Mouse (Mus musculus) B cell, adult (primary cell): ENCODE data around the gene Vipr1. TPM values are rescaled to one million over a fixed set of nuclear protein-coding genes. Genes with fewer than 3 reads are reported as not detected.

Source experiments
- total RNA-seq: library from RNA; stranded (reverse); gene quantifications from 4 replicates; pipeline ENCODE4 v1.2.4, GENCODE M21; 2023; ENCODE audit not compliant: inconsistent age

Gene Vipr1
- 0.19 to 0.99 TPM (median 0.47 TPM) in 4 replicates for total RNA-seq

DNA sequence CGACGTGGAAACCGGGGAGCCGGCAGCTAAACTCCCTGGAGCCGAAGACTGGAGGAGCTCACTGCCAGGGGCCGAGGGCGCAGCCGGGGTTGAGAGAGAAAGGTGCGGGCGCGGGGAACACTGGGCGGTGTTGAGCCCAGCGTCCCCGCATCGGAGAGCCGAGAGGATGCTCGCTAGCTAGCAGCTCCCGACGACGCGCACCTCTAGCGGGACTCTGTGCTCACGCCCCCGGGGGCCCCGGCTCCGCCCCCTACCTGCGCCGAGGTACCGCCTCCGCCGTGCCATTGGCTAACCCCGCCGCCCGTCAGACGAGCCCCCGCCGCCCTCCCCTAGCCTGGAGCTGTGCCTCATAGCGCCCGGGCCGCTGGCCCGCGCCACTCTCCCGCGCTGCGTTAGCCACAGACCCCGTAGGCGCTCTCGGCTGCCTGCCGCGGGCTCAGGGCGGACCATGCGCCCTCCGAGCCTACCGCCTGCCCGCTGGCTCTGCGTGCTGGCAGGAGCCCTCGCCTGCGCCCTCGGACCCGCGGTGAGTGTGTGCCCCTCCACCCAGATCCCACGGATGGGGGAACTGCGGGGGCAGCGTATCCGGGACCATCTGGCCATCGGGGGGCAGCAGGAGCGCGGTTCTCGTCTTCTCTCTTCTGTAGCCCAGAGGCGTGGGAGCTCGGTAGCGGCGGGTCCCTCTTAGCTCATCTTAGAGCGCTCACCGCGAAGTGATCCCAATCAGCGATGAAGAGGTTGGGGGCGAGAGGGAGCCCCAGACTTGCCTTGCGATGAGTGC is at the start of gene Vipr1:
Gene Vipr1, plus strand, starts transcription at position 316 of the 781 bp plus-strand sequence.

DNA sequence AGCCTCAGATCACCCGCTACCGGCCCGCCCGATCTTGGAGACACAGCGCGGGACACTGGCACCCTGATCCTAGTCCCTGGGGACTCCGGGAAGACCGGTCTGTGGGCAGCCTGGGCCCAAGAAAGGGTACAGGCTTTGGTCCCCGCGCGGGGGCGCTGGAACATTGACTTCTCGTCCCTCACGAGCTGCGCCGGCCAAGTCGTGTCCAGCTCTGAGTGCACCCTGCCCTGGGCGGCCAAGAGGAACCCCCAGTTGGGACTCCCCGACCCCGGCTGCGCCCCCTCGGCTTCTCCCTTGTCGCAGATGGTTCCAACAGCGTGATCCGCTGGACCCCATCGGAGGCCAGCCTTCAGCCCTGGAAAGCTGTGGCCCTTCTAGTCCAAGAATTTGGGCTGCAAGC is 515 bp upstream of the Vipr1 start, which contains the start of gene Lyzl4:
Gene Lyzl4, minus strand, starts transcription at position 96 of the 400 bp plus-strand sequence.

DNA sequence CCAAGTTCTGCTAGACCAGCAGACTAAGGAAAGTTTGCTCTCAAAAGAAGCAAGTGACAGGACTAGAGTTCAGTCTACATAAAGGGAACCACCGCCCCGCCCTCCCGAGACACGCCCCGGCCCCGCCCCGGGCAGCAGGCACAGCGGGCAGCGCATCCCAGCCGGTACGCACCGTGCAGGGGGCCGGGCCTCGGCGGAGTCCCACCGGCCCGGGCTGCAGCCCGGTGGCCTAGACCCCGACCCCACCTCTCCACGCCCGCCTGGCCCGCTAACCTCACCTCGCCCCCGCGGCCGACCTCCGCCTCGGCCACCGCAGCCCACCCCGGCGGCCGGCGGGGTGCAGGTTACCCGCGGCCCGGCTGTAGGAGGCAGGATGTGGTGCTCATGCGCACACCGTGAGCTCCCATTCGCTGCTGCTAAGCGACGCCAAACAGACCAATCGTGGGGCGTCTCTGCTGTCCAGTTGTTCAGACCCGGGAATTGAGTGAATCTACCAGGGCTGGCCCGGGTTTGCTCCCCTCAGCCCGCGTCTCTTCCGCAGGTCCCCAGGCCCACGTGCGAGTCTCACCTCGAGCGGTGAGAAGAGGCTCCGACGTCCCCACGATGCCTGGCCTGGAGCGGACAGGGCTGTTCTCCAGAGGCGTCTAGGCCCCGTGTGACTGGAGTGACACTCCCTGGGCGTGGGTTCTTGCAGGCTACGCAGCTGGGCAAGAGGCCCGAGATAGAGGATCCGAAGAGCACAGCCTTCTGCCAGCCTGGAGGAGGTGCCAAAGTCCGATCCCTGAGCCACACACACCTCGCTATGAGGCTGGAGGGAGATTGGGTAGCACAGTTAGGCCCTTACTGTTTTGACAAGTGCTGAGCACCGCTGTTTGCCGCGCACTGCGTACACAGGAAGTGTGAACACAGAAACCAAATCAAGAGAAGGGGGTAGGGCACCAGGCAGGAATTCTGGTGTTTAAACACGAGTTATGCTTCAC is 62.4 kb downstream of the Vipr1 start, which contains the start of gene Sec22c:
Gene Sec22c, minus strand, starts transcription at position 845 of the 980 bp plus-strand sequence.

DNA sequence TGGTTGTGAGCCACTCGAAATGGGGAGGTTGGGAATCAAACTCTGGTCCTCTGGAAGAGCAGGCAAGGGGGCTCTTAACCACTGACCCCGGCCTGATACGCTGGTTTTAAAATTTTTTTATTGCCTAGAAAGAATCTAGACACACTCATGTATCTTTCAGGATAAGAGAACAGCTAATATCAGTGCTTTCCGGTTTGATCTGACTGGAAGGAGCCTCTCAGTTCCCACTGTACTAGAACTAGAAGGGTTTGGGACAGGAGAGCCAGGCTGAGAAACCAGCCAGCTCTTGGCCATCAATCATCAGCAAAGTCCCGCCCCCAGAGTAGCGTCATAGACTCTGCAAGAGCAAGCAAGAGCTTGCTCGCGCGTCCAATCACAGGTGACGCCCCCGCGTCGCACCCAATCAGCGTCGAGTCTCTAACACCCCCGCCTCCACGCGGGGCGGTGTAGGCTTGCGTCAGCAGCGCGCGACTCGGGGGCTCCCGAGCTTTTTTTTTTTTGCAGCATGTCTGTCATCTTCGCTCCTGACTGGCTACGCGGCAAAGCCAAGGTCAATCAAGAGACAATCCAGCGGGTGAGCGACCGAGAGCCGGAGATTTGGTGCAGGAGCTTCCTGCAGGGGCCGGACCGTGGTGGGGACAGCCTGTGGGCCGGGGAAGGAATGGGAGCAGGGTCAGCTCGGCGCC is 67.5 kb downstream of the Vipr1 start, which contains the start of gene Ss18l2:
Gene Ss18l2, plus strand, starts transcription at position 432 of the 686 bp plus-strand sequence.

DNA sequence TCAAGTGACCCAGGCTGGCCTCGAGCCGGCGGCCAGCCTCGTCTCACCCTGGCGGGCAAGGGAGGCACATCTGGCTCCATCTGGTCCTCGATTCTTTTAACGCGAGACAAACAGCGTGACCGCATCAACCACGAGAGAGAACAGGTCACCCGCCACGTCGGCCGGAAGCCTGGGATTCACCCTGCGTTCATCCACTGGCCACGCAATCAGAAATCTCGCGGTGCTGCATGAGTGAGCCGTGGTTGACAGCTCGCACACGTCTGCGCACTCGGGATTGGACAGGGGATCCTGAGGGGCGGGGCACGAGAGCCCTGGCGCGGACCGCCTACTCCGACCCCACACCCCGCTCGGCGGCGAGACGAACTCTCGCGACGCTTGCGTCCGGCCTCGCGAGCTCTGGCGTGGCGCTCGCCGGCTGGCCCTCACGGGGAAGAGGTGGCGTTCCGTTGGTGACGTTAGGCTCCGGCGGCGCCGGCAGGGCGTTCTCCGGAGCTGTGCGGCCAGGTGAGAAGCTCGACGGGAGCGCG is 76.3 kb downstream of the Vipr1 start, which contains the start of gene Nktr:
Gene Nktr, plus strand, starts transcription at position 378 of the 527 bp plus-strand sequence.

Other genes with a start within 250 kb of the Vipr1 start
- not detected in 4 replicates for gene Cck, start 147.0 kb upstream of the Vipr1 start, total RNA-seq
- not detected in 4 replicates for gene Lyzl4, start 620 bp upstream of the Vipr1 start, total RNA-seq
- 15.5 to 24.1 TPM (median 20.9 TPM) in 4 replicates for gene Sec22c, start 62.8 kb downstream of the Vipr1 start, total RNA-seq
- 19.6 to 31.8 TPM (median 23.5 TPM) in 4 replicates for gene Ss18l2, start 67.6 kb downstream of the Vipr1 start, total RNA-seq
- 243 to 289 TPM (median 264 TPM) in 4 replicates for gene Nktr, start 76.5 kb downstream of the Vipr1 start, total RNA-seq
- 0.26 to 0.66 TPM (median 0.51 TPM) in 4 replicates for gene Zfp651, start 116.6 kb downstream of the Vipr1 start, total RNA-seq
- gene Klhl40, start 134.9 kb downstream of the Vipr1 start, total RNA-seq: not detected in 4 replicates
- gene Hhatl, start 149.8 kb downstream of the Vipr1 start, total RNA-seq: not detected in 4 replicates
- not detected in 4 replicates for gene Ccdc13, start 196.7 kb downstream of the Vipr1 start, total RNA-seq
- 21.9 to 34.2 TPM (median 29.2 TPM) in 4 replicates for gene Higd1a, start 215.6 kb downstream of the Vipr1 start, total RNA-seq